Mouse (Mus musculus): ENCODE measurements at regions not wholly inside any gene's neighbourhood (a gene's known extent, or its start where the extent isn't known, plus 50 kb on each side); places are given as distances from the start of the nearest gene placed in this dataset.
A peak's percentile ranks its signal among the peaks of the same experiment; 100 is the strongest.

DNA sequence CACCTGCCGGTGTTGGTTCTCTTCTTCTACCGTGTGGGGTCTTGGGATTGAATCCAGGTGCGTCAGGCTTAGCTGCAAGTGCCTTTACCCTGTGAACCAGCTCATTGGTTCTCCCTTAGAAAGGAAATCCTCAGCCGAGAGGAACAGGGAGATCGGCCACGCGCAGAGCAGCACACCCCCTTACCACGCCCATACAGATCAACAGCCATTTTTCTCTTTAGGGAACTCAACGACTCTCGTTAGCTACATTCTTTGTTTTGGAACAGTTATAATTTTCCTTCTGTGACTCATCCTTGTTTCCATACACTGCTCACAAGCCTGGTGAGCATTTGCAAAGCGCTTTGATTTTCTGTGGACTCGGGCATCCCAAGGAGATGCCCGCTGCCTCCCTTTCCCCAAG lies 194.7 kb downstream of the Matn1 start:
- Histone ChIP-seq H3K27me3 (ENCODE audit: low read depth, poor library complexity, severe bottlenecking) (no peaks in the 10 kb centered on the region), H3K36me3 (no peaks in the 10 kb centered on the region), H3K9me3 (replicated peaks) (no peaks in the 10 kb centered on the region), H3K4me3 (no peak overlapping the region), H3K27ac (no peak overlapping the region), H3K4me1 (peaks cover 7% of the 10 kb centered on the region)
- WGBS = 80% methylated on average over 13 of the region's 13 CpGs
- DNase-seq (ENCODE audit: low spot score) = no peak

DNA sequence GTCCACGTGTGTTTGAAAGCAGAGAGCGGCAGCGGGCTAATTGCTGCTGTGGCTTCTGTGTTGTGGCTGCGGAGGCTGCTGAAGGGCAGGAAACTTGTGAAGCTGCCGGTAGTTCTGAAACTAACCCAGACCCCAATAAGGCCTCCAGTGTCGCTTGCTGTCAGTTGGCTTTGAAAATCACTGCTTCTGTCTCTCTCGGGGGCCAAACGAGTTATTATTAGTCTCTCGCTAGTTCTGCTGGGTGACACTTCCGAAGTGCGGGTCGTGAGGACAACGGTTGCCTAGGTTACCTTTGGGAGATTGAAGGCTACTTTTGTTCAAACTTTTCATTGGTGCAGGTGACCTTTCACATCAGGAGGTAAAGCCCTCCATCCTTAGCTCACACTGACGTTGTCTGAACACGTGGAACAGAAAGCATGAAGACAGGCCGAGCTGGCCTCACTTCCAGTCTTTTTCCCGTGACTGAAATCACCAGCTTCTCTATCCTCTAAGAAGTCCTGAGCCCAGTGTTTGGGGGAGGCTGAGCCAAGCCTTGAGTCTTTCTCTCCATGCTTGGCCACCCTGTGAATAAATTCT lies 197.8 kb downstream of the Matn1 start:
- 82% methylated on average over 17 of the region's 17 CpGs for WGBS

DNA sequence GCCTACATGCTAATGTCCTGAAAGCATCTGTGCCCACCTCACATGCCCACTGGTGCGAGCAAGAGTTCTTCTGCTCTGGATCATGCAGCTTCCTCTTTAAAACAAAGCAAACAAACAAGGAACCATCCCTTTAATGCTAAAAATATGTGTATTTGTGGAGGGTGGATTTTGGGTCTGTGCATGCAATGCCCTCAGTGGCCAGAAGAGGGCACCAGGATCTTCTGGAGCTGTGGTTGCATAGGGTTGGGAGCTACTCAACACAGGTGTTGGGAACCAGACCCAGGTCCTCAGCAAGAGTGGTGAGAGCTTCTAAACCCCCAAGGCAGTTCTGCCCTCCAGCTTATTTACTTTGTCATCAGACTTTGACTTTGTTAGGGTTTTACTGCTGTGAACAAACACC lies 201.3 kb downstream of the Matn1 start:
- Histone ChIP-seq H3K27ac (no peak overlapping the region), H3K27me3 (ENCODE audit: low read depth, poor library complexity, severe bottlenecking) (peaks cover 6% of the 10 kb centered on the region; the same call in 1 of the 2 replicates), H3K9me3 (replicated peaks) (no peaks in the 10 kb centered on the region), H3K4me3 (no peak overlapping the region), H3K36me3 (no peaks in the 10 kb centered on the region), H3K4me1 (peaks cover 4% of the 10 kb centered on the region; the same call in 1 of the 2 replicates)
- DNase-seq (ENCODE audit: low spot score) = no peak
- WGBS = 69% methylated on average over 1 of the region's 1 CpGs

More for the DNA sequence above, 197.8 kb downstream of the Matn1 start:
- Histone ChIP-seq H3K9me3 (replicated peaks) (no peaks in the 10 kb centered on the region), H3K27ac (no peak overlapping the region), H3K4me1 (peaks cover 4% of the 10 kb centered on the region; the same call in 1 of the 2 replicates), H3K4me3 (no peak overlapping the region), H3K27me3 (ENCODE audit: low read depth, poor library complexity, severe bottlenecking) (no peaks in the 10 kb centered on the region), H3K36me3 (no peaks in the 10 kb centered on the region)
- no peak for DNase-seq (ENCODE audit: low spot score)

DNA sequence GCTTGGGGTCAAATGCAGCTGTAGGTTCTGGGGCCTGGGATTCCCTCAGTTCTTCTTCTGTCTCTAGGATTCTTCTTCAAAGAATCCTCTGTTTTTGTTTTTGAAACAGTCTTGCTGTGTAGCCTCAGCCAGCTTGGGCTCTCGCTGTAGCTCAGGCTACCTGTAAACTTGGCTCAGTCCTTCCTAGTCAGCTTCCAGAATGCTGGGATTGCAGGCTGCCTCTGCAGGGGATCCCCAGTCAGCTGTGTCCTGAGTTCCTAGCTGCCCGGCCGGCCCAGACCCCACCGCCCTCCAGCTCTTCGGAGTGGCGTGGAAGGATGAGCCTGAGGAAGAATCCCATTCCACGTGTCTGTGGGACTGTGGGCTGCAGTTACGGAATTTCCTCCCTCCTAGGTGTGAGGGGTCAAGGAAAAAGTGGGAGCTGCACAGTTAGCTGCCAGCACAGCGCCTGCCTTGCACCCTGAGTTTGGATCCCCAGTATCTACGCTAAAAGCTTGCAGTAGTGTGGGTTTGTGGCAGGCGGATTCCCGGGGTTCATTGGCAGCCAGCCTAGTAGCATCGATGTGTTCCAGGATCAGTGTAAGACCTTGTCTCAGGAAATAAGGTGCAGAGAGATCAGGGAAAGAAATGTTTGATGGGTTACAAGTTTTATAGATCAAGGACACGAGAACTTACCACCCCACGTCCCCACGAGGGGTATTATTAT lies 204.0 kb downstream of the Matn1 start:
- Histone ChIP-seq H3K9me3 (replicated peaks) (no peaks in the 10 kb centered on the region), H3K27ac (no peak overlapping the region)
- WGBS = 74% methylated on average over 16 of the region's 16 CpGs

DNA sequence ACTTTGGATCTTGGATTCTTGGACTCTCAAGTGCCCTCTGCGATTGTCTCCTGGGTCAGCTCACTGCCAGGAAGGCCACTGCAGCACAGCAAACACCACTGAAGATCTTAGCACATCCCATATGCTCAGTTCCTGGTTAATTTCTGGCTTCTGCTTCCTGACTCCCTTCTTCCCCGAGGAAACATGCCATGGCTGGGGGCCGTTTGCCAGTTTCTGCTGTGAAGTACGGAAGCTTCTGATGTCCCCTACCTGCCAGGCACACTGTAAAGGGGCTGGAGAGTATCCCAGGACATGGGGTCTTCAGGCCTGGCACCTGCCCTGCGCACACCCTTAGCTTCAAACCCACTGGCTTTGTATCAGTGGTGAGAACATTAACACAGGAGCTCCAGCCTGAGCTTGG lies 205.3 kb downstream of the Matn1 start:
- Histone ChIP-seq H3K36me3 (no peaks in the 10 kb centered on the region), H3K4me3 (no peak overlapping the region), H3K27ac (no peak overlapping the region), H3K4me1 (peaks cover 10% of the 10 kb centered on the region; the same call in 1 of the 2 replicates), H3K9me3 (replicated peaks) (no peaks in the 10 kb centered on the region), H3K27me3 (ENCODE audit: low read depth, poor library complexity, severe bottlenecking) (peaks cover 9% of the 10 kb centered on the region; the same call in 1 of the 2 replicates)
- DNase-seq (ENCODE audit: low spot score) = no peak
- 85% methylated on average over 5 of the region's 5 CpGs for WGBS

More for the DNA sequence above, 204.0 kb downstream of the Matn1 start:
- Histone ChIP-seq H3K27me3 (ENCODE audit: low read depth, poor library complexity, severe bottlenecking) (peaks cover 6% of the 10 kb centered on the region; the same call in 1 of the 2 replicates), H3K4me3 (no peak overlapping the region), H3K4me1 (peaks cover 10% of the 10 kb centered on the region; the same call in 1 of the 2 replicates), H3K36me3 (no peaks in the 10 kb centered on the region)
- DNase-seq (ENCODE audit: low spot score) = no peak

DNA sequence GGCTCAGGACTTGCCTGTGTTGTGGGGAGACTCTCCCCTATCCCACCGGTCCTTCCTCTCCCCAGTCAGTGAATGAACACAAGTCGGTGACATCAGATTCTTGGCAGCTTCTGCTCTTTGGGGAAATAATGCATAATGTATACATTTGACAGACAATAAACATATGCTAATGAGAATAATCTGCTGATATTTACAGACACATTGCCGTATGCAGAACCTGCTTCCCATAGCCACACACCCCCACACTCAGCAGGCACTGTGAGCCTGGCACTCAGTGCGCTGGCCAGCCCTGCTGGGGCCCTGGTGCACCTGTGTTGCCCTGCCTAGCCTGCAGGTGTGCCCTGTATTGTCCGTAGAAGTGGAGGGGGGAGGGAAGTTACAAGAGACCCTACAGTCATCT lies 215.5 kb downstream of the Matn1 start:
- Histone ChIP-seq H3K27me3 (ENCODE audit: low read depth, poor library complexity, severe bottlenecking) (peaks cover 12% of the 10 kb centered on the region; the same call in 1 of the 2 replicates), H3K27ac (no peak overlapping the region), H3K4me3 (no peak overlapping the region), H3K9me3 (replicated peaks) (no peaks in the 10 kb centered on the region), H3K4me1 (peaks cover 42% of the 10 kb centered on the region), H3K36me3 (no peaks in the 10 kb centered on the region)
- WGBS = 53% methylated on average over 5 of the region's 5 CpGs
- DNase-seq (ENCODE audit: low spot score) = no peak

DNA sequence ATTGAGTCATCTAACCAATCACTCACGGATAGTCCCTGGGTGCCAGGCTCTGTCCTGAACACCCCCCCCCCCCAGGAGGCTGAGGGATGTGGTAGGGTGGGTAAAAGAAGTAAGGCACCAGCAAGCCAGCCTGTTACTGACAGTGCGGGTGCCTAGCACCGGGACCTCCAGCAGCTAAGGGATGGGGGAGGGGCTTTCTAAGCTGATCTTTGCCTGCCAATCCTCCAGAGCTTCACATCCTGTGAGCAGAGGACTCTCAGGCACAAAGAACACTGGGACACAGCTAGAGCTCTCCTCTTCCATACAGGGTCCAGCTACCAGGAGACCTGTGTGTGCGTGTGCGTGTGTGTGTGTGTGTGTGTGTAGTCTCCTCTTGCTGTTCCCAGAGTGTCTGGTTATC lies 215.9 kb downstream of the Matn1 start:
- H3K27me3 ChIP-seq (ENCODE audit: low read depth, poor library complexity, severe bottlenecking) = peaks cover 12% of the 10 kb centered on the region; the same call in 1 of the 2 replicates
- DNase-seq (ENCODE audit: low spot score) = no peak
- H3K4me1 ChIP-seq = peaks cover 42% of the 10 kb centered on the region
- H3K36me3 ChIP-seq = no peaks in the 10 kb centered on the region
- WGBS = 41% methylated on average over 5 of the region's 5 CpGs
- no peak overlapping the region for H3K4me3 ChIP-seq
- H3K27ac ChIP-seq = 0 out of 2 replicates have a peak overlapping the region, but pooled peaks have one; percentile 7
- H3K9me3 ChIP-seq (replicated peaks) = no peaks in the 10 kb centered on the region

DNA sequence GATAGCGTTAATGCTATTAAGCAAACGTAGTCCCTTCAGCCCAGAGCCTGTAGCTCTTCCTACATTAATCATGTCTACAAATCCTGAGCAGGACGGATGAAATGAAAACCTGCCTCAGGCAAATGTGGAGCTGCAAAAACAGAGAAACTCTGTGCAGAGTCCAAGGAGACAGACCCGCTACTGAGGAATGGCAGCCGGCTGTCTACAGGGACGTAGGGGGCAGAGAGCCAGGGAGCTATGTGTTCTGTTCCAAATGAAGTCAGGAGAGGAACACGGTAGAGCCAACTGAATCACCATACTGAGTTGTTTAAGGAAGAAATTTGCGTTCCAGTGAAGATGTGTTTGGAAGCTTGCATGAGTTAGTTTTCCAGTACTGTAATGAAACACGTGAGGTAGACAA lies 217.3 kb downstream of the Matn1 start:
- 74% methylated on average over 9 of the region's 9 CpGs for WGBS
- Histone ChIP-seq H3K27ac (no peak overlapping the region), H3K27me3 (ENCODE audit: low read depth, poor library complexity, severe bottlenecking) (peaks cover 12% of the 10 kb centered on the region; the same call in 1 of the 2 replicates), H3K4me1 (peaks cover 45% of the 10 kb centered on the region), H3K4me3 (no peak overlapping the region), H3K36me3 (no peaks in the 10 kb centered on the region), H3K9me3 (replicated peaks) (no peaks in the 10 kb centered on the region)
- no peak for DNase-seq (ENCODE audit: low spot score)

DNA sequence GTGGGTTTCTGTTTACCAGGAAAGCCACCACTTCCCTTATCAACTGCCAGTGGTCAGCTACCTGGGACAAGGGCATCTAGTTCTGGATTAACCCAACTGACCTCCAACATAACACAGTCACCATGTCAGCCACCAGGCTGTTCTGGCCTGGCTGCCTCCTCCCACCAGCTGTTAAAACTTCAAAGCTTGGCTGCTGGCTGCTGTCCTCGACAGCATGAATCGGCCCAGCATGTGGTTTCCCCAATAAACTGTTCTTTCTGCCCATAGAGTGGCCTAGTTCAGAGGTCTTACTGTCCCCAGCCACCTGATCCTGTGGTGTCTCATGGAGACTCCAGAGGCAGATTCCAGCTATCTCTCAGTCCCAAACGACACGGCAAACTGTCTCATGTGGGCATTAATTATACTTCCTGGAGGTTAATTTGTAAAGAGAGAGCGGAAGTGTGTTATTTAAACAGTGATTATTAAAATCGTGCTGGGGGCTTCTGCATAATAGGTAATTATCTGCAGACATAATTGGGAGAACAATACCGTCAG lies 219.7 kb downstream of the Matn1 start:
- no peak for DNase-seq (ENCODE audit: low spot score)
- no peak overlapping the region for H3K27ac ChIP-seq
- WGBS = 34% methylated on average over 7 of the region's 7 CpGs

DNA sequence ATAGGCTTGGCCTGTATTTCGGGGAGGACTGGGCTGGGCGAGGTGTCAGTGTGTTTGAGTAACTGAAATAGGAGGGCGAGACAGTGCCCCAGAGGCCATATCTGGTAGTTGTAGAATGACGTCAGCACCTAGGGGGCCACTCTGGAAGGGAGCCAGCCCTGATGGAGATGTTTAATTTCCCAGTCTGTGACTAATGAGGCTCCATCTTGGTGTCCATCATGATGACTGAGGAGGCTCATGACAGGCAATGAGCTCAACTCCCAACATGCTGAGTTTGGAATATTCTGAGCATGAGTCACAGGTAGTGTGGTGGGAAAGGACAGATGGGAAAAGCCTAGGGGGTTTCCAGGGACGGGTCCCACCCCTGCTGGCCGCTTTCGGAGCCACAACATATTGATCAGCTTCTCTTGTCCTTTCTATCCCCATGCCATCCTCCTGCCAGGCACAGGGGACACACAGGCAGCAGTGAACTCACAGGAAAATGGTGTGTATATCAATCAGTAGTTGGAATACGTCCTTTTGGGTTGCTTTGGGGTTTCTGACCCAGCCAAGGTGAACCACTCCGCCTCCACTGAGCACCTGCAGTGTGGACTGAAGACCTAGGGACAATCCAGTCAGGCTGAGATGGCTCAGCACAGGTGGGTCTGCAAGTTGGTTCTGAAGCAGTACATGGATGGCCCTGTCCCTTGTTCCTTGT lies 222.5 kb downstream of the Matn1 start:
- H3K27me3 ChIP-seq (ENCODE audit: low read depth, poor library complexity, severe bottlenecking) = no peaks in the 10 kb centered on the region
- H3K9me3 ChIP-seq (replicated peaks) = no peaks in the 10 kb centered on the region
- H3K4me1 ChIP-seq = peaks cover 21% of the 10 kb centered on the region
- H3K36me3 ChIP-seq = no peaks in the 10 kb centered on the region
- no peak overlapping the region for H3K27ac ChIP-seq
- WGBS = 84% methylated on average over 9 of the region's 9 CpGs
- no peak for DNase-seq (ENCODE audit: low spot score)
- H3K4me3 ChIP-seq = no peak overlapping the region

More for the DNA sequence above, 219.7 kb downstream of the Matn1 start:
- H3K4me1 ChIP-seq = peaks cover 36% of the 10 kb centered on the region
- no peaks in the 10 kb centered on the region for H3K9me3 ChIP-seq (replicated peaks)
- peaks cover 6% of the 10 kb centered on the region; the same call in 1 of the 2 replicates for H3K27me3 ChIP-seq (ENCODE audit: low read depth, poor library complexity, severe bottlenecking)
- no peaks in the 10 kb centered on the region for H3K36me3 ChIP-seq
- H3K4me3 ChIP-seq = no peak overlapping the region

DNA sequence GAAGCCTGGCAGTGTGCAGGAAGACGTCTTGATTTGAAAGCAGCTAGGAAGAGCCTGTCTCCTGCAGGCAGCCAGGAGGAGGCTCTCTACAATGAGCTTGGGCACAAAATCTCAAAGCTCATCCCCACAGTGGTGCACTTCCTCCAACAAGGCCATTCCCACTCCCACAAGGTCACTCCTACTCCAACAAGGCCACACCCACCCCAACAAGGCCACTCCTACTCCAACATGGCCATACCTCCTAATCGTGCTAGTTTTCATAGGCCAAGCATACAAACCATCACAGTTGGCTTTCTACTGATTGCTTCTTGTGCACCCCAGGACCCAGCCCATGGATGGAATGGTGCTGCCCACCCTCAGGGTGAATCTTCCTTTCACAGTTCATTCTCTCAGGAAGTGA lies 223.7 kb downstream of the Matn1 start:
- 87% methylated on average over 2 of the region's 2 CpGs for WGBS
- Histone ChIP-seq H3K27me3 (ENCODE audit: low read depth, poor library complexity, severe bottlenecking) (no peaks in the 10 kb centered on the region), H3K4me1 (peaks cover 20% of the 10 kb centered on the region), H3K9me3 (replicated peaks) (no peaks in the 10 kb centered on the region), H3K27ac (no peak overlapping the region), H3K36me3 (no peaks in the 10 kb centered on the region), H3K4me3 (no peak overlapping the region)
- no peak for DNase-seq (ENCODE audit: low spot score)

DNA sequence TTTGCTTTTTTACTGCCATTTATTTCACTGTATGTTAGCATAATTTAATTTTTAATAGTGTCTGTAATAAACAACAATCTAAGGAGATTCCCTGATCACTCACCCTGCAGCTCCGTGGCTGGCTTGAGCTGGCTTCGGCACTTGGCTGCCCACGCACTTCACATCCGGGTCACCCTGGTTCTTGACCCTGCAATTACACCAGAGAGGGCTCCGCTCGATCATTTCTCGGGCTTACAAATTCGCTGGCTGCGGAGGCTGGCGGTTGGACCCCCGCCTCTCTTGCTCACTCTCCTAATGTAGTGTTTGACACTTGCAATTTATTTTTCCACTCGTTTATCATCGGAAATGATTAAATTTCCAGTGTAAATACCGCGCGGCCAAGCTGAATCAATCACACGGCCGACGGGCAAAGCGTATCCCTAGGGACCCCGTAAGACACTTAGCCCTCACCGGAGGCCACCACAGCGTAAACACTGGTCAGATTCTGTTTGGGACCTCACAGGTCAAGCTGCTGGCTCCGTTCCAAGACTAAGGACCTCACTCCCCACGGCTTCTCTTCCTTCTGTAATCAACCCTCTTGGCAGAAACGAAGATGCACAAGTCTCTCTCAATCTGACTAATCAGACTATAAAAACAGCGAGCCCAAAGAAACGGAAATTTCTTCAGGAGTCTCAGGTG lies 229.7 kb downstream of the Matn1 start:
- Histone ChIP-seq H3K9me3 (replicated peaks) (no peaks in the 10 kb centered on the region), H3K36me3 (no peaks in the 10 kb centered on the region), H3K4me3 (no peak overlapping the region), H3K4me1 (peaks cover 27% of the 10 kb centered on the region), H3K27me3 (ENCODE audit: low read depth, poor library complexity, severe bottlenecking) (no peaks in the 10 kb centered on the region), H3K27ac (no peak overlapping the region)
- 77% methylated on average over 28 of the region's 28 CpGs for WGBS
- DNase-seq (ENCODE audit: low spot score) = no peak

Measured in limb, embryonic 10.5 days (tissue).